Mouse (Mus musculus) spleen, adult 2 months (tissue): ENCODE results near the gene P4ha3. TPM values are rescaled to one million over a fixed set of nuclear protein-coding genes. Genes with fewer than 3 reads are reported as not detected.

Experiments
- DNase-seq, 2 experiments: peaks; one replicate each; pipeline versions ENCODE4 v3.0.0 to v3.0.0-alpha.2; 2012 to 2021; ENCODE audit warnings: low spot score in 2 of 2, low read depth in 1 of 2
- H3K27ac ChIP-seq: fragments of 200-500 bp; 2 replicates; pipeline ENCODE4 v1.5.1; 2012; ENCODE audit warnings: low read length, inconsistent platforms; ENCODE audit not compliant: insufficient read depth
- H3K27me3 ChIP-seq: fragments of 200-500 bp; 2 replicates; pipeline ENCODE4 v1.6.1; 2012; ENCODE audit warnings: mild to moderate bottlenecking, moderate library complexity, low read length, inconsistent platforms; ENCODE audit not compliant: control insufficient read depth, insufficient read depth
- H3K36me3 ChIP-seq: fragments of 200-500 bp; 2 replicates; pipeline ENCODE4 v1.6.1; 2012; ENCODE audit warnings: mild to moderate bottlenecking, low read length, inconsistent platforms; ENCODE audit not compliant: control insufficient read depth, insufficient read depth
- H3K4me1 ChIP-seq: fragments of 200-500 bp; 2 replicates; pipeline ENCODE4 v1.6.1; 2011; ENCODE audit warnings: inconsistent platforms; ENCODE audit not compliant: control insufficient read depth, insufficient read depth, insufficient read length
- H3K4me3 ChIP-seq: fragments of 200-500 bp; 2 replicates; pipeline ENCODE4 v1.5.1; 2011; ENCODE audit warnings: mild to moderate bottlenecking, inconsistent platforms; ENCODE audit not compliant: insufficient read depth, insufficient read length; ENCODE audit errors: extremely low read depth
- CTCF ChIP-seq: fragments of 200-500 bp; IDR thresholded peaks from 2 replicates; pipeline ENCODE4 v1.5.1; 2011; ENCODE audit warnings: mild to moderate bottlenecking, inconsistent platforms; ENCODE audit not compliant: insufficient read depth, insufficient read length, insufficient replicate concordance; ENCODE audit errors: extremely low read depth
- POLR2A ChIP-seq: fragments of 200-500 bp; IDR thresholded peaks from 2 replicates; pipeline ENCODE4 v1.6.1; 2011; ENCODE audit warnings: low read depth, low read length, inconsistent platforms
- WGBS: fragments of 180-500 bp; shearing (Covaris S2); methylation state at CpG from one replicate; pipeline ENCODE4 v1.1.7; 2018; 5-methylcytosine and 5-hydroxymethylcytosine counted together
- polyA plus RNA-seq: library from polyadenylated mRNA; depleted of rRNA; stranded (reverse); fragments of >200 nt; gene quantifications from 2 replicates; pipeline ENCODE4 v1.2.3, GENCODE M21; 2012

Gene P4ha3
- polyA plus RNA-seq, 1 experiment, result 0.55 TPM

DNA sequence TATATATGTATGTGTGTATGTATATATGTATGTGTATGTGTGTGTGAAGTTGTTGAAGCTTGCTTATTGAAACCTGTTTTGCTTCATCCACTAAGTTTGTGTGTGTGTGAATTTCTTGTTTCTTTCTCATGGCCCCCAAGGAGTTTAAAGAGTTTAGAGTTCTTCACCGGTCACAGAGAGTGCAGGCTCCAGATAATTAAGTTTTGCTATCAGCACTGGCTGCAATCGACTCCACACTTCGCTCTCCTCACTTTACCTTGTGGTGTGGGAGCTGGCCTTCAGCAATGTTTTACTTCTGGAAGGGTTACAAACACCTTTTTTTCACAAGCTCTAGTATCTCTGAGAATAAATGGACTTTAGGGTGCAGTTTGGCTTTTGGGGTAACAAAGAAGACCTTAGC lies 45.9 kb downstream of the P4ha3 start:
- Histone ChIP-seq H3K36me3 (peaks cover 28% of the 10 kb centered on the region), H3K4me1 (no peaks in the 10 kb centered on the region)
- WGBS, result 91% methylated on average over 3 of the region's 3 CpGs

DNA sequence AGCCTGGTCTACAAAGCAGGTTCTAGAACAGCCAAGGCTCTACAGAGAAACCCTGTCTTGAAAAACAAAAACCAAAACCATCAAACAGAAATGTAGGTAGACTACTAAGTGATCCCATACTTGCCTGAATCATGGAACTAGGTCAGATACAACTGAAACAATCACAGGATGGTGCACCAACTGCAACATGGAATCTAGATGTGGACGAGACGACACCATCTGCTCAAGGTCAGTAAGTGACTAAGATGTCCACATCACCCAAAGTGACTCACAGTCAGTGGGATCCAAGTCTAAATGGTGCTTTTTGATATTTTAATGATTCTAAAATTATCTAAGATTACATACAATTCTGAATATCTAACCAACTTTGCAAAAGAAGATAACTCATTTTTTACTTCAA lies 50.6 kb downstream of the P4ha3 start:
- TF ChIP-seq POLR2A (no peak), CTCF (no peak)
- H3K27me3 ChIP-seq, result no peaks in the 10 kb centered on the region
- WGBS, result 95% methylated on average over 2 of the region's 2 CpGs
- H3K36me3 ChIP-seq, result peaks cover 31% of the 10 kb centered on the region
- H3K27ac ChIP-seq, result no peak overlapping the region
- H3K4me3 ChIP-seq, result no peak overlapping the region
- DNase-seq, result no peak
- no peaks in the 10 kb centered on the region for H3K4me1 ChIP-seq

More for the DNA sequence above, 45.9 kb downstream of the P4ha3 start:
- TF ChIP-seq CTCF (no peak), POLR2A (no peak)
- no peaks in the 10 kb centered on the region for H3K27me3 ChIP-seq
- H3K27ac ChIP-seq, result no peak overlapping the region
- no peak for DNase-seq
- H3K4me3 ChIP-seq, result no peak overlapping the region

- no peak for DNase-seq
- Histone ChIP-seq H3K4me3 (no peak overlapping the region), H3K36me3 (peaks cover 3% of the 10 kb centered on the region; the same call in 1 of the 2 replicates), H3K27ac (no peak overlapping the region), H3K27me3 (no peaks in the 10 kb centered on the region), H3K4me1 (no peaks in the 10 kb centered on the region)
- TF ChIP-seq POLR2A (no peak), CTCF (no peak)
- 89% methylated on average over 4 of the region's 4 CpGs for WGBS
These were observed 69.7 kb downstream of the P4ha3 start for GRCm38 (mm10) chr7:100354984-100355383.

- WGBS, result 94% methylated on average over 5 of the region's 5 CpGs
- Histone ChIP-seq H3K27me3 (no peaks in the 10 kb centered on the region), H3K36me3 (peaks cover 2% of the 10 kb centered on the region; the same call in 1 of the 2 replicates), H3K4me1 (no peaks in the 10 kb centered on the region), H3K27ac (no peak overlapping the region), H3K4me3 (no peak overlapping the region)
- no peak for TF ChIP-seq CTCF
- no peak for TF ChIP-seq POLR2A
- DNase-seq, result no peak
These were observed 71.0 kb downstream of the P4ha3 start for GRCm38 (mm10) chr7:100356324-100356723.

DNA sequence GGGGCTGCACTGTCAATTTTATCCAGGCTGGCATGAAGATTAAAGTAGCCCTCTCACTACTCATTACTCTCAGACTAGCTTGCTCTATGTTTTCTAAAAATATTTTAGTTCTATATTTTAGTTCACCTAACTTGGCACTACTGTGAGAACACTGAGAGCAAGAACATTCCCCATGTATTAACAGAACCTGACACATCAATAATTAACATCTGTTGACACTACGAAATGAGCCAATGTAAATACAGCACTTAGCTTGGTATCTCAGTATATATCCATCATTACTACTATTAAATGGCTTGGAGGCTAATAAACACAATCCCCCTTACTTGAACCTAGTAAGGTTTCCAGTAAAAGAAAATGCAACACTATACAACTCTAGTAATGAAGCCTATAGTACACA lies 71.4 kb downstream of the P4ha3 start:
- TF ChIP-seq POLR2A (no peak), CTCF (no peak)
- 96% methylated on average over 1 of the region's 1 CpGs for WGBS
- Histone ChIP-seq H3K4me3 (no peak overlapping the region), H3K36me3 (peaks cover 2% of the 10 kb centered on the region; the same call in 1 of the 2 replicates), H3K27ac (no peak overlapping the region), H3K4me1 (no peaks in the 10 kb centered on the region), H3K27me3 (no peaks in the 10 kb centered on the region)
- no peak for DNase-seq

GRCm38 (mm10) chr7:100357856-100358255 lies 72.5 kb downstream of the P4ha3 start:
- no peak for TF ChIP-seq POLR2A
- TF ChIP-seq CTCF, result no peak
- Histone ChIP-seq H3K36me3 (peaks cover 2% of the 10 kb centered on the region; the same call in 1 of the 2 replicates), H3K27ac (no peak overlapping the region), H3K4me1 (no peaks in the 10 kb centered on the region), H3K27me3 (no peaks in the 10 kb centered on the region), H3K4me3 (no peak overlapping the region)
- no peak for DNase-seq

DNA sequence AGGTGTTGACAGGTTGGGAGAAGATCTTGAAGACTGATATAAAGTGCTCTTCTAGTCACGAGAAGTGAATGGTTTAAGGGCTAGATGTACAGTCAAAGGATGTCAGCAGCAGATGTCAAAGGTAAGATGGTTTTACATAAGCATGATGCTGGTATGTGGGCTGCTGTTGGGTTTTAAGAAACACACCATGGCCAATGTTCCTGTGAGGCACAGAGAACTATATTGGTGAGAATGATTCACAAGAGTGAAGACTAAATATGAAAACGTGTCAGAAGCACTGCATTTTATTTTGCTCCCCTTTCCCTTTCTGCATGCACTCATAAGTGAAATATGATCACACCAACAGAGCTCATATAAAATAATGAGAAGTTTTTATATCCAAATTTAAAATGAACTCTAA lies 77.8 kb downstream of the P4ha3 start:
- Histone ChIP-seq H3K36me3 (no peaks in the 10 kb centered on the region; the same call in 1 of the 2 replicates), H3K27ac (no peak overlapping the region), H3K27me3 (no peaks in the 10 kb centered on the region), H3K4me1 (no peaks in the 10 kb centered on the region), H3K4me3 (no peak overlapping the region)
- 90% methylated on average over 2 of the region's 2 CpGs for WGBS
- no peak for DNase-seq
- TF ChIP-seq POLR2A (no peak), CTCF (no peak)
